Mouse (Mus musculus) c-Kit-positive CD71-positive TER-119-positive erythroid progenitor cells, embryonic 14.5 days (primary cell): Measurements from ENCODE around the gene Cux2.

Experiments used
- DNase-seq: peaks from one replicate; pipeline ENCODE4 v3.0.0-alpha.2; 2013; ENCODE audit warnings: low spot score

Gene Cux2

DNA sequence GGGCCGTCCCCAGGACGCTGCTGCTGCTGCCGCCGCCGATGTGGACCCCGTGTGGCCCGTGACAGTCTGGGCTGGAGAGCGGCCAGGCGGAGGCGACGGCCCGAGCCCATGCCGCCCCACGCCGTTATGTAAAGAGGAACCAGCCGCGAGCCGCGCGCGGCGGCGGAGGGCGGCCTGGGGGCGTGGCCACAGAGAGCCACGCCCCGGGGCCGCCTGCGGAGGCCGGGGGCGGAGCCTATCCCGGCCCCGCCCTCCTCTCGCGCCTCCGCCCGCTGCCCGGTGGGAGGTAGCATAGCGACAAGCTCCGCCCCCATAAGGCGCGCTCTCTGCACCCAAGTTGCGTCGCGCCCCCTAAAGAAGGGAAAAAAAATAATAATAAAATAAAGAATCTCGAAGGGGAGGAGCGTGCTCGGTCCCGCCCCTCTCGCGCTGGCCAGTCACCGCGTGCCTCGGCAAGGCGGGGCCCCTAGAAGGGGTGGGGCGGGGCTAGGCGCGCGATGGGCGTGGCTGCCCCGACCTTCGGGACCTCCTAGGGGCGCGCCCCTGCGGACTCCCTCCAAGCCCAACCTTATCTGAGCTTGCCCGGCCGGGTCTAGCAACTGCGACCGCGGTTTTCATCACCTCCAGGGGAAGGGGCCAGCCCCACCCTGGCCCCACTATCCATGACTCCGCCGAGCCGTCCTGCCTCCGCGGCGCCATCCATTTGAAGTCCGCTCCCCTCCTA is 213.0 kb downstream of the Cux2 start:
- peak; percentile 92 for DNase-seq

DNA sequence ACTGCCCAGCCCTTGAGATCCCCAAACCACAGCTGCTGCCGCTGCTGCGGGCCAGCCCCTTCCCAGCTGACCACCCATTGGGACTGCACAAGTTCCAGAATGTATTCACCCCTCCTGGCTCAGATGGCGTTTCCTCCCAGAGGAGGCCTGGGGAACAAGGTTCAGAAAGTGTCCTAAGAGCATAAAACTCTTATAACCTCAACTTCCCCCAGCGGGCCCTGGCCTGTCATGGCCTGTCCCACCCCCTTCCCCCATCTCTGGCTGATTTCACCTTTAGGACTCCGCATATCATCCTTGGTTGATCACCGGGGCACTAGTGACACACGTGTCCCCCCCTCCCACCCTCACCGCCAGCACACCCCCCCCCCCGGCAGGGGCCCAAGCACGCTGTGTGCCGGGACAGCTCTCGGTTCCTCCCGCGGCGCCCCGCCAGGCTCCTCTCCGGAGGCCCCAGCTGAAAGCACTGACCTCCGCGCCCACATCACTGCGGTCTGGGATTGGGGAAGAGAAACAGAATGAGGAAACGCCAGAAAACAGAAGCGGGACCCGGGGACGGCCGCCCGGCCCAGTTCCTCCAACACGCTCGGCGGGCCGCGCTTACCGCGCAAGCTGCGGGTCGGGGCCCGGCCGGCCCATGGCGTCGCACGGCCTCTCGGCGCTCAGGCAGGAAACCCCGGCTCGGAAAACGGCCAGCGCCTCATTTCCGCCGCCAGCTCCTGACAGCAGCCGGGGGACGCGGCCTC is 213.8 kb downstream of the Cux2 start:
- peak; percentile 39 for DNase-seq

DNA sequence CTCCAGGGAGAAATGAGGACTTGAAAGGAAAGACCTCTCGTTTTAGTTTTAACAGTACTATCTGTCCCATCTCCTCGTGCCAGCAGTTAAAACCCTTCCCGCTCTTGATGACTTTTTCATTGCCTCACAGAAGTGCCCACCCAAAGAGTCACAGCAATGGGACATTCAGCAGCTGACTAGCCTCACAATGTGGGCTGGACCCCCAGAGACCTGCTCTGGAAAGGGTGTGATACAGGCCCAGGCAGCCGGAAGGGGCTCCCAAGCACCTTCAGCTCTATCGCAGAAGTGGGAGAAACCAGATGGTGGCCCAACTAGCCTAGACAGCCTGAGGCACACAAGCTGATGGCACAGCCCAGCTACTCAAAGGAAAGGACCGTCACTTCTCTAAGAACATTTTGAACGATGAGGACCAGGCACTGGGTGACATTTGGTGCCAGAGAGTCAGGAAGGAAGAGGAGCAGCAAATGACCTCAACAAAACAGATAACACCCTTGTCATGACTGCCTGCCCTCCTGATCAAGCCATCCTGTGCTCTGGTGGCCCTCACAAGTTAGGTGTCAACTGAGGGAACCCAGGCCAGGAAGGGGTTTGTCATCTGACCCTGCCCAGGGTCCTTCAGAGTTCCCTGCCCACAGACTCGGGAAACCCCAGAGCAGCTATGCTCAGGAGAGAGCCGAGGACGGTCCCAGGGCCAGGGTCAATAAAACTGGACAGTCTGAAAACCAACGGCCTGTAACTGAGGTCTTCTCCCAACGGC is 214.7 kb downstream of the Cux2 start:
- no peak for DNase-seq

DNA sequence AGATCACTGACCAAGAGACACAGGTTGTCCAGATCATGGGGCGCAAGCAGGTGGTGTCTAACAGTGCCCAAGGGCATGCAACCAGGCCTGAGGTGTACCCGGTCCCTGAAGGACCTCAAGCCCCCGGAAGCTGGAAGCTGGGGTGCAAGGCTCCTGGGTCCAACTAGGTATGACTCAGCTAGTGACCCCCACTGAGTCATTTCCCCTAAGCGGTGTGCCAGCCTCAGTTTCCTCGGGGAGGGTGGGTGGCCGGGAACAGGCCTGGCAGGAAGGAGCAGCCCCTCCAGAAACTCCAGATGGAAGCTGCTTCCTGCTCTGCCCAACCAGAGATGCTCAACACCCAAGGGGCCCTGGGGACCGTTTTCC is 215.7 kb downstream of the Cux2 start:
- no peak for DNase-seq

DNA sequence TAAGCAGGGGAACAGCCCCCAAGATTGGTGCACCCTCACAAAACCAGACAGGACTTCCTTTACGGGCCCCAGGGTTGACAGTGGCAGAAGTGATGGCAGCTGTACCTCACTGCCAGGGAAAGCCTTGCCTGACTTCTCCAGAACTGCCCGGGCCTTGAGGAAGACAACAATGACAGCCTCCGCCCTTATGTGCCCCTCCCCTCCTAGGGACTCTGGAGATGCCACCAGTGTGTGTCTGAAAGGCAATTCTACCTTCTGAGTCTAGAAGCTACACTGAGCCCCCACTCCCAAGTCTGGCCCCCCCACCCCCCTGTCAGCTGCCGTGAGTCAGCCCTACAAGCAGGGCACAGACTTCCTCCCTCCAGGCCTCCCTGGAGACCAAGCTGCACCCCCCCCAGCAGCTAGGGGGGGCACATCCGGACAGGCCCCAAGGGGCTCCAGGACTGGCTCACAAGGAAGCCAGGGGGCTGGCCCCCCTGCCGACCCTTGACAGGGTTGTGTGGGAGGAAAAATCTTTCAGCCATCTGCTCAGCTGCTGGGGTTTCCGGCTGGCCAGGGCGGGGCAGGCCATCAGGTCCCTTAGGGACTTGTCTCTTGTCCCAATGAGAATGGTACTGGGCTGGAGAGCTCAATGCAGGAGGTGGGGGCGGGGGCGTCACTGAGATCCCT is 216.2 kb downstream of the Cux2 start:
- no peak for DNase-seq

DNA sequence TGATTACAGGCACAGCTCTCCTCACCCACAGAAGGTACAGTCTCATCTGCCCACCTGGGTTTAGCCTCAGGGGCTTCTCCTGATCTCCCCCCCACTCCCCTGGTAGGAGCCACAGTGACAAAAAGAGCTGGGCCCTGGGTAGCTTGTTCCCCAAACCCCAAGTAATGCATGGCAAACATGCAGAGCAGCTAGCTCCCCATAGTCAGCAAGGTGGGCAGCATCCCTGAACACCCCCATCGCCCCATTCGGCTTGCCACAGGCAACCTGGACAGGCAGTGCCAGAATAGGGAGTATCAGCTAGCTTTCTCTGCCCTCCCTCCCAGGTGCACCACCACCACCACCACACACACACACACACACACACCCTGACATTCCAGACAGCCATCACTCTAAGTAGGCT is 216.7 kb downstream of the Cux2 start:
- DNase-seq: no peak

DNA sequence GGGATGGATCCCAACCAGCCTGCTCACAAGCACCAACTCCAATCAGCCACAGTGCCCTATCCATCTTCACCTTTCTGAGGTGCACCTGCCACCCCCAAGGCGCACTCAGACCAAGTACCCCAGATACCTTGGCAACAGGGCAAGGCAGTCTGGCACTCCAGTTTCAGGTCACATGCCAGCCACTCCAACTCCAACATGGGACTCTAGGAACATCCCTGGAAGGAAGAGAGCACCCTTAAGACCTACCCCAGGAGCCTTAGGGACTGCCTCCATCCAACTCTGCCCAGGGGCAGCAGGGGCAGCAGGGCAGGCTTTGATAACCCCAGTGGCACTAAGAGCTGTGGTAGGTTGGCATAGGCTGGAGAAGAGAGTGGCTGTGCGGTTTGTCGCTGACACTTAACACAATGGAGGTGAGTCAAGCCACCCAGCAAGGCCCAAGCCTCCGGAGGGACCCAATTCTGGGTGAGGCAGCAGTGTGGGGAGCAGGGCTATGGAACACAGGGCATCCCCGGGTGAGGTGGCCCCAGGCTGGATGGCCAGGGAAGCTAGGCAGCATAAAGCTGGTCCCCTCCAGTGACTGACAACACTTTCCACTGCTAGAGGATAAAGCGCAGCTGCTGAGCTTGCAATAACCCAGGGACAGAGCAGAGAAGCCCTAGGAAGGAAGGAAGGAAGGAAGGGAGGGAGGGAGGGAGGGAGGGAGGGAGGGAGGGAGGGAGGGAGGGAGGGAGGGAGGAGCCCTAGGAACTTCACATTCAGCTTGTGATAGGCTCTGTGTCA is 217.3 kb downstream of the Cux2 start:
- no peak for DNase-seq

DNA sequence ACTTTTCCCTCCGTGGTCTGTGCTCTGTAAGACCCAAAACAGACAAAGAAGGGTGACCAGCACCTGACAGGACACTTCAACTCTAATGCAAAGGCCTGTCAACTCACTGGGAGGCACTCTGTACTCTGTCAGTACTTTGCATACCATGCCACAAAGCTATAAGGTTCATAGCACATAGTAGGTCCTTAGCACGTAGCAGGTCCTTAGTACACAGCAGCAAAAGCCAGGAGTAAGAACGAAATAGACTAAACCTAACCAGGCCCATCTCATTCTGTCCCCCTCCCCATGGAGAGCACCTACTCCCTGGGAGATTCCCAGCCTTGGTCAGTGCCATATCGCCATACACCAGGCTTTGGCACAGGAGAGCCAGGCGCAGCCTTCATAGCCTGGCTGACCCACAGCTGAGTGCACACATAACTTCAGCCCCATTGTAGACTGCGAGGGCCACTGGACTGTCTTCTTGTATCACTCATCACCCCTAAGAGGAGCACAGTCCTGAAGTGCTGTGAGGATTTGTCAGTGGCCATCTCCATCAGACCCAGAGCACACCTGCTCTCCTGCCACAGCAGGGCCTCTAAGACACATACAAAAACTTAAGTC is 218.8 kb downstream of the Cux2 start:
- no peak for DNase-seq

DNA sequence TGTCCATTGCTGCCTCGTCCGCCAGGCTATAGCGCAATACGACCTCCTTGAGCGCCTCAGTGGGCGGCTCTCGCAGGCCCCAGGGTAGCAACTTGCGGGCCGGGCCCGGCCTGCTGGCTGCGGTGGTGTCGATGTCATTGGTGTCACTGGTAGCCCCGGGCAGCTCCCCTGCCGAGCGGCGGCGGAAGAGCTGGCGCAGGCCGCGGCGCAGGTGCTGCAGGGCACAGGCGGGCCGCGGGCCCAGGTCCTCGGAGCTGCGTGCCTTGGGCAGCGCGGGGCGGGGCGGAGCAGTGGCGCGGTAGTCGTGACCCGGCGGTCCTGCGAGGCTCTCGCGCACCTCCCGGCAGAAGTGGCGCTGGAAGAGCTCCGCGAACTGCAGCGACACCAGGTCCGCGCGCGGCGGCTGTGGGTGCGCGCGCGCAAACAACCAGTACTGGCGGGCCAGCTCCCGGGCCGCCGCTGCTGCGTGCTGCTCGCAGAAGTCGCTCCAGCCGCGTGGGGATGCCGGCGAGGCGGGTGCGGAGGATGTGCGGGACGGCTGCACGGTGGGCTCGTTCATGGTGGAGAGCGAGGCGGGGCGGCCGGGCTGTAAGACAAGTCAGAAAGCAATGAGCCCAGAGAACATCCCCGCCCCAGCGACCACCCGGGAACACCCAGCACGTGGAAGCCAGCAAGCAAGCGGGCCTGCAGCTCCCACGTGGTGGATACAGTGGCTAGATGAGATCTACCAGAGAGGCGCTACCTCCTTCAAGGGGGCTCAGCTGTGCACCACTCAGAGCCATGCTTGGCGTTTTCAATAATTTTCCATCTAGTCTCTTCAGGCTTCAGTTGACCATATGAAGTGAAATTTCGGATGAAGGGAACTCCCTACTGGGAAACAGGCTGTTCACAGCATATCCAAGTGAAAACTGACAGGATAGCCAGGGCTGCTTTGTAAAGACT is 221.1 kb downstream of the Cux2 start:
- DNase-seq: no peak

DNA sequence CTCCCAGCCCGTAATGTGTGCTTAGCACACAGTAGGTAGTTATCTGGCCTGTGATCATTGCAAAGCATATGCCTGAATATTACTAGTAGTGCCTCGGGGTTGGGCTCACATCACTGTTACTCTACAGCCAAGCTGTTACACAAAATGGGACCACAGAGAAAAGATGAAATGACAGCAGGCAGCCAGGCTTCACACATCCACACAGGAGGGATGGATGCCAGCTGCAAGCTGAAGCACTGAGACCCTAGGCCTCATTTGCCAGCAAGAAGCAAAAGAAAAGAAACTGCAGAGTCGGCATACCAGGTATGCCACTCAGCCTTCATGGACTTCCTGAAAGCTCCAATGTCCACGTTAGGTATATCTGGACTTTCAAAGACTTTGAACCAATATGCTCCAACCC is 222.0 kb downstream of the Cux2 start:
- DNase-seq: no peak

DNA sequence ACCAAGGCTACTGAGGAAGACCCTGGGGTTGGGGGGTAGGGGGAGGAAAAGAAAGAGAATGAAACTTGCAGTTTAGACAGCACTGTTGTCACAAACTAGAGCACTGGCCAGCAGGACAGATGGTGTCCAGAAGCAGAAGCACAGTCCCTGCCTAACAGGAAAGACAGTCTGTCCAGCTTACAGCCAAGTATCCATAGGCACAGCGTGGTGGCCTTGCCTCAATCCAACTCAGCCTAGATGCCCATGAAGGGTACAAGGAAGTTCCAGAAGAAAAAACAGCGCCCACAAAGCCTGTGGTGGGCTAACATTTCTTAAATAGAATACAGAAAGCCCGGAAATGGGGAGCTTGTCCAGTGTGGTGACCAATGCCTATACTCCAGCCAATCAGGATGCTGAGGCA is 224.3 kb downstream of the Cux2 start:
- no peak for DNase-seq

DNA sequence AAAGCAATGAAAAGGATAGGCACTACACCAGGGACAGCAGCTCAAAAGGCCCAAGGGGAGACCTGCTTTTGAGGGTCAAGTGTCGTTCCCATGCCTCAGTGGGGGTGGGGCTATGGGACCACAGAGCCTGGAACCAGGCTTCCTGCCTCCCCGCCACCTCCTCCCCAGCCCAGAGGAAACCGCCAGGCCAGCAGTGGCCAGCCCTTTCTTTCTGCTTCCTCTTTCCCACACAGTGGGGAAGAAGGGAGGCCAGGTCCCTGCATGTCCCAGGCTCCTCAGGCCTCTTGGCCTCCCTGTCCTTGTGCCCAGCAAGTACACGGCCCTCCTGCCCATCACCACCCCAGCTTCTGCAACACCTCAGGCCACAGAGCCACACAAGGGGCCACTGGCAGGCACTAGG is 225.8 kb downstream of the Cux2 start:
- DNase-seq: no peak

DNA sequence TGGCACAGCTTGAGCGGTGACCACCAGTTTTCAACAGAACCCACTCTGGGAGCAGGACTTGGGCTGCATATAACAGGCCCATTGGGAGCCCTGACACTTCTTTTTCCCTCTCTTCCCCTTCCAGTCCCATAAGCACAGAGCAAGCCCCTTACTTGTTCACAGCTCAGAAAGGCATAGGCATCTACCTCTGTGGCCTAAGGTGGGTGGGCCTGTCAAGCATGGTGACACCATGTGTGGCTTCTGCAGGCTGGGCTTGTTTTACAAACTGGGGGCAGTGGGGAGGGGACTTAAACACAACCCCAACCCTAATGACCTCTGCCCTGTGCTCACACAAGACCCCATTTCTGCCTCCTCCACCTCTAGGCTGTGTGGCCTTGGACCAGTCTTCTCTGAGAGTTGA is 226.2 kb downstream of the Cux2 start:
- no peak for DNase-seq

DNA sequence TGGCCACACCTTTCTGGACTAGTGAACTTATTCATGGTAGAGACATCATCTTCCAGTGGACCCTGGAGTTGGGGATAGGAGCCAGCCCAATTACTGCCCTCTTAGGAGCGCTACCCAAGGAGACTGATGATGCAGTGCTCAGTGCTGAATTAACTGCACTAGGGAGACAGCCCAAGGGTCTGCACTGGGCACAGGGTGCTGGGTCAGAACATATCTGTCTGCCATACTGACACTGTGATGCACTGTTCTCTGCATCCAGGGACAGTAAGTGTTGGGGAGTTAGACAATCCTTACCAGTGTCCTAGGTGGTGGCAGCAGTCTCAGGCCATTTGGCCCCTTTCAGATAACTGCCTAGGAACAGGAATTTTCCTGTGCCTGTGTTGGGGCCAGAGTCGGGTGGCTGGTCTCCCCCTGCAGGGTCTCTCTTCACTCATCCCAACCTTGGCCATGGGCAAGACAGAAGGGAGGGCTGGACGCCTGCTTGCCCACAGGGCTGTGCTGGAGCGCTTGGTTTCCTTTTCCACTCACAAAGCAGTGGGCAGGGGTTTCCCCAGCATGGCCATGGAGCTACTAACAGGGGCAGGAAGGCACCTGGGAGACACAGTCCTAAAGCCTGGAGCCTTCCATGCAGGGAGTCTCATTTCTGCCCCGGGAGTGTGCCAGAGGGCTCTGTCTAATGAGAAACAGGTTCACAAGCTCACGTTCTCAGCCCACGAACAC is 227.0 kb downstream of the Cux2 start:
- DNase-seq: no peak

DNA sequence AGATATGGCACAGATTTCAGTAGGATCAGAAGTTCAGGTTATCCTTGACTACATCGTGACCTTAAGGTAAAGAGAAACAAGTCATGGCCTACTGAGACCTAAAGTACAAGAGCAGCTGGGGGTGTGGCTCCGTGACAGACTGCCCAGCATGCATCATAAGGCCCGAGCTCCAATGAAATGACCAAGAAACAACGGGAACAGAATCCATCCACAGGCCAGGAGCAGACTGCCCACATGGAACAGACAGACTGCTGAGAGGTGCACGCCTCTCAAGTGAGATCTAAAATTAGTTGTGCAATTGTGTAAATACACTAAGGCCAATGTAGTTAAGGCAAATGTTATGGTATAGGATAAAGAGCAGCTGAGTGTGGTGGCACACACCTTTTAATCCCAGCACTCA is 228.3 kb downstream of the Cux2 start:
- no peak for DNase-seq

DNA sequence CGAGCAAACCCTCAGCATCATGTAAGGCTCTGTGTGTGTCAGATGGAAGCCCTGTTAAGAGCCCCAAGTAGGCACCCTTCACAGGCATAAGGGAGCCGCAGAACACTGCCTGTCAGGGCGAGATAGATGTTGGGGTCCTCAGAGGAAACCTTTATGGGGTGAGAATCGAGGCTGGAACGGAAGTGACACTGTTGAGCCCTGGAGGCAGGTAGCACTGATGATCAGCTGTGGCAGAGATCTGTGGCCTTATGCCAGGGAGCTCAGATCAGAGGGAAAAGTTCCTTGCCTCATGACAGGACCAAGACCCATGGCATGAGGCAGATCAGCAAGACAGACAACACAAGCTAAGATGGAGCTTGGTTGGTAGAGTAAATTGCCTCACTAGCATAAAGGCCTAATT is 228.8 kb downstream of the Cux2 start:
- DNase-seq: no peak

DNA sequence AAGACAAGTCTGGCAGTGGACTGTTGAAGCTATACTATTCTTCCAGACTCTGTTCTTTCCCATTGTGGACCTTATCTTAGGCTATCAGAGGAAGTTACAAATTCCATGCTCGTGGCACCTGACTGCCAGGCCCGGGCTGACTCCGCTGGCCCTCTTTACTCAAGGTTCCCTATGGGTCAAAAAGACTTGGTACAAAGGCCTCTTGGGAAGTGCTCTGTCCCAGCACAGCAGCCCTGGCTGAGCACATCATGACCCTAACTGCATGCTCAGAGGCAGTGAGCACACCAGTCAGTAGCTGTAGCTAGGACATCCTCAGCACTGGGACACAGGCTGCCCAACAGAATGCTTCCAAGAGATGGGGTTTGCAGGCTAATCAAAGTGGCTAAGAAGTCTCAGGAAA is 229.2 kb downstream of the Cux2 start:
- DNase-seq: no peak

DNA sequence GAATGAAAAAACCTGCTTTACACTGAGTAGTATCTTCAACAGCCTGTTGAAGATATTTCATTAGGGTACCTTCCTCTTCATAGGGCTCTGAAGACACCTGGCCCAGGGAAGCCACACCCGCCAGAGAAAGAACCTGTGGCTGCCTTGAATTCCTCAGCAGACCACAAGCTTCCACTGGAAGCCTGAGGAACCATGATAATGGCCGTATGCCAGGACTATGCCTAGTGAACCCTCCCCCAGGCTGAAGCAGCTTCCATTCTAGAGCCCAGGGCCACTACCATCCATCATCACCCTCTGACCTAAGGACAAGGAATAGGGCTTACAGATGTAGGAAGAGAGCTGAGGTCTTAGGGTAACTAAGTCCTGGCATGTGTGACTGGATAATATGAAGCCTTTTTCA is 229.7 kb downstream of the Cux2 start:
- DNase-seq: no peak

DNA sequence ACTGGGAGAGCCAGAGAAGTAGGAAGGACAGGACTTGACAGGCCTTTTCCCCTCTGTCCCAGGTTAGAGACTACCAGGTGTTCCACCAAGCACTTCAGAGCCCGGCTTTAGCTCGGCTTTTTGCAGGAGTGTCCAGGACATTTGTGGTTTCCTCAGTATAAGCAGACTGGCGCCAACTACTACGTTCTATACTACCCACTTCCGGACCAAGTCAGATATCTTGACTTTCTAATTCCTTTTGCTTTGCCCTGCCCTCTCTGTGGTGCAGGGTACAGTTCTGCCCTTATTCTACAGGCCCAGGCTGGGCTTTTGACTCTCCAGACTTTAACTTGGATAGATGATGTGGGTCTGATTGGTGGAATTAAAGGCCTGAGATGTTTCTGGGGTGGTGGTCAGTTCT is 230.3 kb downstream of the Cux2 start:
- no peak for DNase-seq

DNA sequence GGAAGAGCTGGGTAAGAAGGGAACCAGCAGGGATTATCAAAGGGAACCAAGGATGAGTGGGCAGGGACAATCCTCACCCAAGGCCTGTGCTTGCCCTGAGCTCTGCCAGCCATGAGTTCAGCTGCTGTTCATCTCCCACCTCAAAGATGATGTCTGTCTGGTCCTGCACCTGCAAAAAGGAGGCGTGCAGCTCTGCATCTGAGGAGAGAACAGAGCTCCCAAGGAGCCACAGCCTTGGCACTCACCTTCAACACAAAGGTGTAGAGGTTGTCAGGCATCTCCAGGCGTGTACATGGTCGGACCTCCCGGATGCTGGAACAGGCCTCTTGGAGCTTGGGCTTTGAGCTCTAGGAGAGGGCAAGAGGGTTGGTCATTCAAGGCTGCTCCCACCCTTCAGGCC is 231.0 kb downstream of the Cux2 start:
- no peak for DNase-seq
